In the genomic region with DNA sequence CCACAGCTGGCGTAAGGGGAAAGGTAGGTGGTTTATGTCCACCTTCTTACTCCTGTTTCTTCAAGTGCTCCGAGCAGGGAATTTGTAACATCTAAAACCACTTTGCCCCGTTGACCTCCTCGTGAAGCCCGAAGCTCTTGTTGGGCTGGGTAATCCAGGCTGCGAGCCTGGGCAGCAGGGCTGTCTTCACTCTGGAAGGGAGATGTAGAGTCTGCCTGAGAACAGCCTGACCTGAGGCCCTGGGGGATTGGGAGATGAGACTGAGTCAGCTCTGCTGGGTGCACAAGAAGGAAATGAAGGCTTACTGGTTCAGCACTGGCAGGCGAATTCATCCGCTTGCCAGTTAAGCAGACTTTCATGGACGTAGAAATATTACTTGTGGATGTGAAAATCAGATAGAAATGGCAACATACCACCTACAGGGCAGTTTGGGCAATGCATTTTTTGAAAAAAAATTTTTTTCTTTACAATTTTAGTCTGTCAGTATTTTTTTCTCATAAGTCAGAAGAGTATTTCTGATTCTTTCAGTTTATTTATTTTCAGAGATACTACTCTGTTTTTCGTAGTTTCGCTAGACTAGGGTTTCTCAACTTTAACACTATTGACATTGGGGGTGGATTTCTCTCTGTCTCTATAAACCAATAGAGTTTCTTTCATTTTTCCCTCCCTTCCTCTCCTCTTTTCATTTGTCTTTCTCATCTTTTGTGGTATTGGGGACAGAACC, we compare ENCODE assay signal across 14 mouse cellular contexts. TPM values are rescaled to one million over a fixed set of nuclear protein-coding genes. Genes with fewer than 3 reads are reported as not detected.
A peak's percentile ranks its signal among the peaks of the same experiment; 100 is the strongest.
DNase-seq lines count a peak whose midpoint lies in the region; TF ChIP-seq lines count a peak whose summit lies in the region.
"Had no signal": no experiment of that assay in that cellular context is flagged by ENCODE, and none has a peak within 500 bp of the region (broad histone marks: within the 10 kb centered on the region; RNA-seq: fewer than 3 reads in every experiment).

No protein-coding gene starts in this region.

- DNase-seq in gastrocnemius, adult 2 months: no peak
- DNase-seq in gastrocnemius, postnatal 36 days: no peak
- DNase-seq in lung, adult 2 months: no peak
- no peak for DNase-seq in lung, postnatal 10 days
- DNase-seq in NIH3T3 (ENCODE audit: low read depth): peak; percentile 55
- DNase-seq in left cerebral cortex, adult 8-10 months (ENCODE audit: low spot score in 2 of 2): no peak
- DNase-seq in spleen, adult 18-20 months: no peak
- DNase-seq: gastrocnemius, postnatal 14 days; heart, postnatal 14 days; layer of hippocampus, postnatal 36 days; liver, embryonic 13.5 days; midbrain, embryonic 14.5 days; thymus, adult 18-20 months had no signal

- peak; percentile 47 for TF ChIP-seq CTCF in gastrocnemius, adult 2 months (IDR thresholded peaks at IDR 0.05)
- TF ChIP-seq CTCF in lung, adult 2 months (IDR thresholded peaks at IDR 0.05; ENCODE audit: insufficient read depth, low read length): peak; percentile 11; the same call in 1 of the 2 replicates
- peak; percentile 31; the same call in 1 of the 2 replicates for TF ChIP-seq CTCF in olfactory bulb, adult 2 months (IDR thresholded peaks at IDR 0.05; ENCODE audit: insufficient read depth, low read depth, low read length)

- no peak overlapping the region for H3K4me3 ChIP-seq in gastrocnemius, adult 2 months
- no peak overlapping the region for H3K4me3 ChIP-seq in lung, adult 2 months (replicated peaks; ENCODE audit: extremely low read depth, low read depth, low read length)
- H3K4me3 ChIP-seq in olfactory bulb, adult 2 months (ENCODE audit: insufficient read depth, low read depth, low read length): no peak overlapping the region
- H3K4me3 ChIP-seq: liver, embryonic 13.5 days had no signal

- peak overlapping the region; percentile 20; the same call in 1 of the 2 replicates for H3K27ac ChIP-seq in gastrocnemius, adult 2 months
- H3K27ac ChIP-seq in olfactory bulb, adult 2 months (ENCODE audit: insufficient read depth, low read depth, low read length): no peak overlapping the region
- H3K27ac ChIP-seq: liver, embryonic 13.5 days had no signal

- WGBS in lung, adult 2 months: 58% methylated on average over 11 of the region's 11 CpGs
- 85% methylated on average over 11 of the region's 11 CpGs for WGBS in olfactory bulb, adult 2 months

- no peak for TF ChIP-seq POLR2A in lung, adult 2 months (IDR thresholded peaks at IDR 0.05; ENCODE audit: borderline replicate concordance, extremely low read depth, low read depth, low read length)
- no peak for TF ChIP-seq POLR2A in olfactory bulb, adult 2 months (IDR thresholded peaks at IDR 0.05; ENCODE audit: insufficient read depth, low read depth, low read length)

- no peaks in the 10 kb centered on the region for H3K4me1 ChIP-seq in lung, adult 2 months (ENCODE audit: control insufficient read depth, insufficient read depth, low read length)
- peaks cover 3% of the 10 kb centered on the region; the same call in 1 of the 2 replicates for H3K4me1 ChIP-seq in olfactory bulb, adult 2 months (ENCODE audit: control insufficient read depth, insufficient read depth, low read length)

- intact Hi-C loops in gastrocnemius, adult 2 months (cut with DNase I): no loop called here
- intact Hi-C loops in gastrocnemius, postnatal 36 days (cut with DNase I): no loop called here

RNA-seq across cellular contexts. Expression of a gene that starts 31.7 kb away (rescaled TPM):
- total RNA-seq in gastrocnemius, adult 2 months (2021): 10 to 100 TPM; 90.3 to 91.8 TPM
- total RNA-seq in gastrocnemius, postnatal 36 days (2021): 10 to 100 TPM; 71.0 to 77.5 TPM
- 3.0 and 5.2 TPM in 2 replicates for polyA plus RNA-seq in lung, adult 2 months (2012; rRNA removed)
- not detected in 2 replicates for polyA plus RNA-seq in olfactory bulb, adult 2 months (2012; ENCODE audit: insufficient read depth, insufficient read length, low replicate concordance, missing spikeins)
- 10 to 100 TPM; 72.9 to 90.6 (median 75.8) TPM for total RNA-seq in left cerebral cortex, adult 8-10 months (2022)
